ENCODE assay signal across 31 mouse cellular contexts in genomic region chr11:100327761-100328160, GRCm38 (mm10). TPM values are rescaled to one million over a fixed set of nuclear protein-coding genes. Genes with fewer than 3 reads are reported as not detected.
DNase-seq lines count a peak whose midpoint lies in the region; ATAC-seq lines count a peak whose summit lies in the region.
"Had no signal": no experiment of that assay in that cellular context is flagged by ENCODE, and none has a peak within 500 bp of the region (broad histone marks: within the 10 kb centered on the region; RNA-seq: fewer than 3 reads in every experiment).

No protein-coding gene starts in this region.

- H3K4me3 ChIP-seq in forebrain, embryonic 14.5 days (ENCODE audit: low read depth, low read length) = no peak overlapping the region
- H3K4me3 ChIP-seq in forebrain, embryonic 13.5 days = no peak overlapping the region
- no peak overlapping the region for H3K4me3 ChIP-seq in hindbrain, embryonic 10.5 days
- H3K4me3 ChIP-seq in hindbrain, embryonic 11.5 days (ENCODE audit: low read depth, low read length) = no peak overlapping the region
- H3K4me3 ChIP-seq in midbrain, embryonic 14.5 days (replicated peaks; ENCODE audit: low read depth, low read length) = no peak overlapping the region
- H3K4me3 ChIP-seq in midbrain, embryonic 10.5 days = no peak overlapping the region
- H3K4me3 ChIP-seq: stomach, embryonic 15.5 days had no signal

- H3K36me3 ChIP-seq in forebrain, embryonic 14.5 days (ENCODE audit: control insufficient read depth, insufficient read depth, low read length) = peaks cover 3% of the 10 kb centered on the region
- peaks cover 3% of the 10 kb centered on the region; the same call in 1 of the 2 replicates for H3K36me3 ChIP-seq in forebrain, embryonic 13.5 days (ENCODE audit: poor library complexity, severe bottlenecking)
- H3K36me3 ChIP-seq in hindbrain, embryonic 10.5 days = peaks cover under 1% of the 10 kb centered on the region; the same call in 1 of the 2 replicates
- H3K36me3 ChIP-seq in hindbrain, embryonic 11.5 days (ENCODE audit: control insufficient read depth, insufficient read depth, low read length) = no peaks in the 10 kb centered on the region
- peaks cover 3% of the 10 kb centered on the region for H3K36me3 ChIP-seq in midbrain, embryonic 14.5 days (ENCODE audit: control insufficient read depth, insufficient read depth, low read length)
- H3K36me3 ChIP-seq in midbrain, embryonic 10.5 days = peaks cover 3% of the 10 kb centered on the region; the same call in 1 of the 2 replicates
- H3K36me3 ChIP-seq: stomach, embryonic 15.5 days had no signal

- H3K27ac ChIP-seq in forebrain, embryonic 14.5 days (ENCODE audit: low read depth, low read length) = peak overlapping the region; percentile 46; the same call in 1 of the 2 replicates
- H3K27ac ChIP-seq in forebrain, embryonic 13.5 days = no peak overlapping the region
- peak overlapping the region; percentile 50; the same call in 1 of the 2 replicates for H3K27ac ChIP-seq in hindbrain, embryonic 10.5 days
- no peak overlapping the region for H3K27ac ChIP-seq in hindbrain, embryonic 11.5 days (ENCODE audit: low read depth, low read length)
- H3K27ac ChIP-seq in midbrain, embryonic 14.5 days (replicated peaks; ENCODE audit: low read depth, low read length) = peak overlapping the region; percentile 33; the same call in 1 of the 2 replicates
- H3K27ac ChIP-seq in midbrain, embryonic 10.5 days (replicated peaks) = no peak overlapping the region
- H3K27ac ChIP-seq: liver, embryonic 14.5 days; stomach, embryonic 15.5 days had no signal

- H3K27me3 ChIP-seq in forebrain, embryonic 14.5 days (replicated peaks; ENCODE audit: control insufficient read depth, insufficient read depth, low read length) = no peaks in the 10 kb centered on the region
- H3K27me3 ChIP-seq in forebrain, embryonic 13.5 days = no peaks in the 10 kb centered on the region
- no peaks in the 10 kb centered on the region for H3K27me3 ChIP-seq in hindbrain, embryonic 10.5 days (ENCODE audit: insufficient read depth, poor library complexity, severe bottlenecking)
- no peaks in the 10 kb centered on the region for H3K27me3 ChIP-seq in hindbrain, embryonic 11.5 days (ENCODE audit: control insufficient read depth, insufficient read depth, low read length)
- no peaks in the 10 kb centered on the region for H3K27me3 ChIP-seq in midbrain, embryonic 14.5 days (ENCODE audit: control insufficient read depth, insufficient read depth, low read length)
- H3K27me3 ChIP-seq in midbrain, embryonic 10.5 days (ENCODE audit: low read depth, poor library complexity, severe bottlenecking) = no peaks in the 10 kb centered on the region
- H3K27me3 ChIP-seq: stomach, embryonic 15.5 days had no signal

- WGBS in forebrain, embryonic 14.5 days = 95% methylated on average over 6 of the region's 6 CpGs
- 91% methylated on average over 6 of the region's 6 CpGs for WGBS in forebrain, embryonic 13.5 days
- 86% methylated on average over 6 of the region's 6 CpGs for WGBS in hindbrain, embryonic 10.5 days
- 81% methylated on average over 6 of the region's 6 CpGs for WGBS in hindbrain, embryonic 11.5 days
- WGBS in midbrain, embryonic 14.5 days = 86% methylated on average over 6 of the region's 6 CpGs
- 90% methylated on average over 6 of the region's 6 CpGs for WGBS in midbrain, embryonic 10.5 days

- no peak for ATAC-seq in forebrain, embryonic 14.5 days
- ATAC-seq in forebrain, embryonic 13.5 days = no peak
- no peak for ATAC-seq in hindbrain, embryonic 11.5 days (ENCODE audit: low FRiP score)
- ATAC-seq in midbrain, embryonic 14.5 days (ENCODE audit: low FRiP score, low TSS enrichment) = no peak
- ATAC-seq: activated CD4-positive, CD25-positive, alpha-beta regulatory T cell, adult 4 months; CD4-positive, CD25-positive, alpha-beta regulatory T cell, adult 4 months; intestine, postnatal 0 days had no signal

- peaks cover 15% of the 10 kb centered on the region for H3K4me1 ChIP-seq in forebrain, embryonic 14.5 days (ENCODE audit: control insufficient read depth, insufficient read depth, low read length)
- peaks cover 23% of the 10 kb centered on the region for H3K4me1 ChIP-seq in forebrain, embryonic 13.5 days
- peaks cover 36% of the 10 kb centered on the region for H3K4me1 ChIP-seq in hindbrain, embryonic 10.5 days (replicated peaks)
- 0 out of 2 replicates have a peak, but pooled peaks cover under 1% of the 10 kb centered on the region for H3K4me1 ChIP-seq in hindbrain, embryonic 11.5 days (replicated peaks; ENCODE audit: control insufficient read depth, insufficient read depth, low read length)
- peaks cover 16% of the 10 kb centered on the region for H3K4me1 ChIP-seq in midbrain, embryonic 14.5 days (ENCODE audit: control insufficient read depth, insufficient read depth, low read length)
- peaks cover 17% of the 10 kb centered on the region for H3K4me1 ChIP-seq in midbrain, embryonic 10.5 days
- H3K4me1 ChIP-seq: stomach, embryonic 15.5 days had no signal

- no peaks in the 10 kb centered on the region for H3K9me3 ChIP-seq in forebrain, embryonic 14.5 days (replicated peaks; ENCODE audit: control insufficient read depth, low read length)
- no peaks in the 10 kb centered on the region for H3K9me3 ChIP-seq in forebrain, embryonic 13.5 days (replicated peaks)
- no peaks in the 10 kb centered on the region for H3K9me3 ChIP-seq in hindbrain, embryonic 10.5 days
- no peaks in the 10 kb centered on the region for H3K9me3 ChIP-seq in hindbrain, embryonic 11.5 days (ENCODE audit: control insufficient read depth, low read length)
- H3K9me3 ChIP-seq in midbrain, embryonic 14.5 days (ENCODE audit: control insufficient read depth, low read length) = no peaks in the 10 kb centered on the region
- no peaks in the 10 kb centered on the region for H3K9me3 ChIP-seq in midbrain, embryonic 10.5 days (replicated peaks)
- H3K9me3 ChIP-seq: stomach, embryonic 15.5 days had no signal

- no peak overlapping the region for H3K4me2 ChIP-seq in forebrain, embryonic 14.5 days (ENCODE audit: low read length)
- H3K4me2 ChIP-seq in forebrain, embryonic 13.5 days = no peak overlapping the region
- no peak overlapping the region for H3K4me2 ChIP-seq in hindbrain, embryonic 11.5 days (replicated peaks; ENCODE audit: low read depth, low read length)
- H3K4me2 ChIP-seq in midbrain, embryonic 14.5 days (ENCODE audit: low read length) = no peak overlapping the region
- H3K4me2 ChIP-seq: stomach, embryonic 15.5 days had no signal

- H3K9ac ChIP-seq in forebrain, embryonic 14.5 days (ENCODE audit: low read length) = no peak overlapping the region
- no peak overlapping the region for H3K9ac ChIP-seq in forebrain, embryonic 13.5 days
- no peak overlapping the region for H3K9ac ChIP-seq in hindbrain, embryonic 11.5 days (ENCODE audit: low read depth, low read length)
- H3K9ac ChIP-seq in midbrain, embryonic 14.5 days (replicated peaks; ENCODE audit: low read length) = no peak overlapping the region
- H3K9ac ChIP-seq: liver, embryonic 14.5 days; stomach, embryonic 15.5 days had no signal

- DNase-seq in forebrain, embryonic 14.5 days (ENCODE audit: low spot score) = no peak
- no peak for DNase-seq in hindbrain, embryonic 10.5 days (ENCODE audit: low spot score)
- no peak for DNase-seq in hindbrain, embryonic 11.5 days (ENCODE audit: low spot score)
- DNase-seq in midbrain, embryonic 14.5 days = no peak
- no peak for DNase-seq in midbrain, embryonic 10.5 days (ENCODE audit: low spot score)
- no peak for DNase-seq in cerebellum, adult 18-20 months
- DNase-seq in lung, postnatal 25 days (ENCODE audit: low spot score) = no peak
- DNase-seq: adrenal gland, adult 2 months; adrenal gland, postnatal 36 days; cerebellum, adult 2 months; cerebellum, postnatal 25 days; gastrocnemius, postnatal 10 days; kidney, adult 9 months; kidney, postnatal 10 days; layer of hippocampus, adult 9-11 months; liver; lung, adult 2 months; lung, postnatal 10 days; right cerebral cortex, postnatal 25 days had no signal

RNA-seq across cellular contexts. Expression of gene Gast, which starts 6.4 kb away (rescaled TPM):
- 0.43 and 0.93 TPM in 2 replicates for polyA plus RNA-seq in forebrain, embryonic 14.5 days (2014; fragmentation: Nextera tagmentation; extraction: Ambion mirVana)
- 0.56 and 0.89 TPM in 2 replicates for polyA plus RNA-seq in forebrain, embryonic 13.5 days (2015; fragmentation: Nextera tagmentation; extraction: Ambion mirVana)
- 0.90 TPM in 1 of 2 replicates, not detected in the other for polyA plus RNA-seq in hindbrain, embryonic 10.5 days (2016; fragmentation: Nextera tagmentation; extraction: Ambion mirVana)
- 1.1 TPM in 1 of 2 replicates, not detected in the other for polyA plus RNA-seq in hindbrain, embryonic 11.5 days (2014; fragmentation: Nextera tagmentation; extraction: Ambion mirVana)
- 0.93 and 1.3 TPM in 2 replicates for polyA plus RNA-seq in midbrain, embryonic 14.5 days (2014; fragmentation: Nextera tagmentation; extraction: Ambion mirVana)
- polyA plus RNA-seq in midbrain, embryonic 10.5 days (2016; fragmentation: Nextera tagmentation; extraction: Ambion mirVana) = 0.56 TPM in 1 of 2 replicates, not detected in the other
- polyA plus RNA-seq: activated CD4-positive, CD25-positive, alpha-beta regulatory T cell, adult 4 months; adrenal gland, adult 2 months; CD4-positive, CD25-positive, alpha-beta regulatory T cell, adult 4 months; cerebellum, adult 2 months; embryonic facial prominence, embryonic 11.5 days; gonadal fat pad, adult 2 months; heart, embryonic 16.5 days; large intestine, adult 2 months; limb, embryonic 11.5 days; liver, embryonic 14.5 days; lung, adult 2 months; neural tube, embryonic 11.5 days had no signal

RNA-seq across cellular contexts. Expression of gene Eif1, which starts 8.1 kb away (rescaled TPM):
- polyA plus RNA-seq in forebrain, embryonic 14.5 days (2014; fragmentation: Nextera tagmentation; extraction: Ambion mirVana) = 1,289 and 1,493 TPM in 2 replicates
- polyA plus RNA-seq in forebrain, embryonic 13.5 days (2015; fragmentation: Nextera tagmentation; extraction: Ambion mirVana) = 1,595 and 1,677 TPM in 2 replicates
- polyA plus RNA-seq in hindbrain, embryonic 10.5 days (2016; fragmentation: Nextera tagmentation; extraction: Ambion mirVana) = 1,728 and 1,735 TPM in 2 replicates
- polyA plus RNA-seq in hindbrain, embryonic 11.5 days (2014; fragmentation: Nextera tagmentation; extraction: Ambion mirVana) = 1,709 and 1,853 TPM in 2 replicates
- 1,318 and 1,476 TPM in 2 replicates for polyA plus RNA-seq in midbrain, embryonic 14.5 days (2014; fragmentation: Nextera tagmentation; extraction: Ambion mirVana)
- 1,709 and 1,814 TPM in 2 replicates for polyA plus RNA-seq in midbrain, embryonic 10.5 days (2016; fragmentation: Nextera tagmentation; extraction: Ambion mirVana)

RNA-seq across cellular contexts. Expression of gene Hap1, which starts 28.2 kb away (rescaled TPM):
- polyA plus RNA-seq in forebrain, embryonic 14.5 days (2014; fragmentation: Nextera tagmentation; extraction: Ambion mirVana) = 55.1 and 81.9 TPM in 2 replicates
- 93.7 and 98.5 TPM in 2 replicates for polyA plus RNA-seq in forebrain, embryonic 13.5 days (2015; fragmentation: Nextera tagmentation; extraction: Ambion mirVana)
- 33.2 and 37.7 TPM in 2 replicates for polyA plus RNA-seq in hindbrain, embryonic 10.5 days (2016; fragmentation: Nextera tagmentation; extraction: Ambion mirVana)
- 12.0 and 12.8 TPM in 2 replicates for polyA plus RNA-seq in hindbrain, embryonic 11.5 days (2014; fragmentation: Nextera tagmentation; extraction: Ambion mirVana)
- 108 and 170 TPM in 2 replicates for polyA plus RNA-seq in midbrain, embryonic 14.5 days (2014; fragmentation: Nextera tagmentation; extraction: Ambion mirVana)
- polyA plus RNA-seq in midbrain, embryonic 10.5 days (2016; fragmentation: Nextera tagmentation; extraction: Ambion mirVana) = 36.6 and 40.2 TPM in 2 replicates

RNA-seq across cellular contexts. Expression of gene Krt42, which starts 58.1 kb away (rescaled TPM):
- polyA plus RNA-seq in forebrain, embryonic 14.5 days (2014; fragmentation: Nextera tagmentation; extraction: Ambion mirVana) = 0.21 TPM in 1 of 2 replicates, not detected in the other
- polyA plus RNA-seq in forebrain, embryonic 13.5 days (2015; fragmentation: Nextera tagmentation; extraction: Ambion mirVana) = not detected in 2 replicates
- polyA plus RNA-seq in hindbrain, embryonic 10.5 days (2016; fragmentation: Nextera tagmentation; extraction: Ambion mirVana) = not detected in 2 replicates
- polyA plus RNA-seq in hindbrain, embryonic 11.5 days (2014; fragmentation: Nextera tagmentation; extraction: Ambion mirVana) = not detected in 2 replicates
- polyA plus RNA-seq in midbrain, embryonic 14.5 days (2014; fragmentation: Nextera tagmentation; extraction: Ambion mirVana) = not detected in 2 replicates
- not detected in 2 replicates for polyA plus RNA-seq in midbrain, embryonic 10.5 days (2016; fragmentation: Nextera tagmentation; extraction: Ambion mirVana)
- polyA plus RNA-seq: activated CD4-positive, CD25-positive, alpha-beta regulatory T cell, adult 4 months; CD4-positive, CD25-positive, alpha-beta regulatory T cell, adult 4 months; cerebellum, adult 2 months; embryonic facial prominence, embryonic 11.5 days; gonadal fat pad, adult 2 months; heart, embryonic 16.5 days; large intestine, adult 2 months; liver, embryonic 14.5 days; lung, adult 2 months; neural tube, embryonic 11.5 days; stomach, embryonic 15.5 days had no signal

Comparison
In these comparisons a context has a peak if more than half of its experiments do, and no peak if none do; other contexts are left out.
1. H3K27ac ChIP-seq: peak in forebrain, embryonic 14.5 days (single experiment), hindbrain, embryonic 10.5 days (single experiment) and midbrain, embryonic 14.5 days (single experiment); none in forebrain, embryonic 13.5 days (single experiment), hindbrain, embryonic 11.5 days (single experiment) and midbrain, embryonic 10.5 days (single experiment).